Mouse (Mus musculus) small intestine, adult 2 months (tissue): ENCODE measurements around the gene Utp20.

Source experiments
- CTCF ChIP-seq: fragments of 200-500 bp; IDR thresholded peaks from 2 replicates; pipeline ENCODE4 v1.5.1; 2012; ENCODE audit warnings: low read depth, mild to moderate bottlenecking, control low read depth, inconsistent platforms, low read length, moderate library complexity, mixed read lengths; ENCODE audit not compliant: insufficient replicate concordance, insufficient read length; ENCODE audit errors: extremely low read depth
- POLR2A ChIP-seq: fragments of 200-500 bp; IDR thresholded peaks from 2 replicates; pipeline ENCODE4 v1.6.1; 2012; ENCODE audit warnings: low read depth, mild to moderate bottlenecking, control low read depth, inconsistent platforms, low read length, moderate library complexity

DNA sequence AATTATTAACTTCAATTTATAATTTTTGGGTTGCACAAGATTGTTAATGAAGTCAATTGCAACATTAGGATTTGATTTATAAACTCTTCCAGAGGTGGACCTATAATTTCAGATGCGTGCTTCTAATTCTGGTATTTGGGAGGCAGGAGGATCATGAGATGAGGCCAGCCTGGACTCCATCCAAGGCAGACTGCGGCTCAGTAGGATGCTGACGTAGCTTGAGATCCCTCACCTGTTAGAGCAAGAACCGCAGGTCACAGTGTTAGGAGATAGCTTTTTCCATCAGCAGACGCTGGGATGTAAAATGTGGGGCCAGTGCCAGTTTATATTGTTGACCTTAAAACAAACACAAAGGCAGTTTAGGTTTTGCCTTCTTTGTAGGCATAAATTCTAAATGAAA is 85.8 kb downstream of the Utp20 start:
- TF ChIP-seq CTCF (no peak), POLR2A (no peak)
